Mouse (Mus musculus): Measurements from ENCODE around the gene Ndufa7. TPM values are rescaled to one million over a fixed set of nuclear protein-coding genes. Genes with fewer than 3 reads are reported as not detected.
A peak's percentile ranks its signal among the peaks of the same experiment; 100 is the strongest.
"Not testable (repeated sequence)": the region's sequence is repeated elsewhere in the genome, so short reads cannot be mapped to it uniquely, and the experiment has no call there.

Ndufa7 gene
- polyA plus RNA-seq, 1 experiment from 2014 or later: 311 TPM

- Histone ChIP-seq H3K27ac (no peak within 1 kb of the TSS; the same call in 1 of the 2 replicates), H3K4me2 (peak within 1 kb of the TSS; percentile 87), H3K4me1 (peaks cover 37% of the 10 kb centered on the region), H3K9ac (peak within 1 kb of the TSS; percentile 72), H3K27me3 (replicated peaks) (no peaks in the 10 kb centered on the region), H3K9me3 (replicated peaks) (no peaks in the 10 kb centered on the region), H3K36me3 (peaks cover 22% of the 10 kb centered on the region), H3K4me3 (peak within 1 kb of the TSS; percentile 74)
- ATAC-seq: peak; percentile 88
- under 1% methylated on average over 45 of the region's 45 CpGs for WGBS (ENCODE audit: insufficient replicate concordance)
Measured at GRCm38 (mm10) chr17:33842966-33843795, 18.8 kb downstream of the Ndufa7 start, which contains the start of gene Cd320. TSS of gene Cd320 (plus strand) at chr17:33843091.

GRCm38 (mm10) chr17:33844196-33844595 is 19.8 kb downstream of the Ndufa7 start:
- Histone ChIP-seq H3K9me3 (replicated peaks) (no peaks in the 10 kb centered on the region), H3K4me3 (no peak overlapping the region), H3K4me2 (peak overlapping the region; percentile 87), H3K36me3 (peaks cover 16% of the 10 kb centered on the region), H3K4me1 (peaks cover 37% of the 10 kb centered on the region), H3K27ac (no peak overlapping the region), H3K27me3 (replicated peaks) (no peaks in the 10 kb centered on the region), H3K9ac (no peak overlapping the region)
- 65% methylated on average over 1 of the region's 1 CpGs for WGBS (ENCODE audit: insufficient replicate concordance)
- ATAC-seq: no peak

GRCm38 (mm10) chr17:33848139-33848538 is 23.8 kb downstream of the Ndufa7 start:
- Histone ChIP-seq H3K27ac (no peak overlapping the region), H3K36me3 (peaks cover 18% of the 10 kb centered on the region), H3K27me3 (replicated peaks) (no peaks in the 10 kb centered on the region), H3K9me3 (replicated peaks) (no peaks in the 10 kb centered on the region), H3K9ac (no peak overlapping the region), H3K4me1 (peaks cover 26% of the 10 kb centered on the region), H3K4me2 (no peak overlapping the region), H3K4me3 (no peak overlapping the region)
- WGBS (ENCODE audit: insufficient replicate concordance): 60% methylated on average over 8 of the region's 8 CpGs
- ATAC-seq: no peak

- H3K36me3 ChIP-seq: peaks cover 18% of the 10 kb centered on the region
- no peak overlapping the region for H3K27ac ChIP-seq
- no peak overlapping the region for H3K9ac ChIP-seq
- 0 out of 2 replicates have a peak, but pooled peaks cover 2% of the 10 kb centered on the region for H3K4me1 ChIP-seq
- no peaks in the 10 kb centered on the region for H3K9me3 ChIP-seq (replicated peaks)
- WGBS (ENCODE audit: insufficient replicate concordance): 33% methylated on average over 1 of the region's 1 CpGs
- ATAC-seq: peak; percentile 58
- H3K4me3 ChIP-seq: no peak overlapping the region
- no peak overlapping the region for H3K4me2 ChIP-seq
- no peaks in the 10 kb centered on the region for H3K27me3 ChIP-seq (replicated peaks)
Measured at GRCm38 (mm10) chr17:33851331-33851730, 27.0 kb downstream of the Ndufa7 start.

GRCm38 (mm10) chr17:33857816-33858215 is 33.4 kb downstream of the Ndufa7 start:
- WGBS (ENCODE audit: insufficient replicate concordance): 73% methylated on average over 4 of the region's 4 CpGs
- Histone ChIP-seq H3K4me1 (no peaks in the 10 kb centered on the region), H3K27me3 (replicated peaks) (no peaks in the 10 kb centered on the region), H3K9ac (no peak overlapping the region), H3K4me3 (no peak overlapping the region), H3K4me2 (no peak overlapping the region), H3K36me3 (no peaks in the 10 kb centered on the region), H3K9me3 (replicated peaks) (peaks cover 6% of the 10 kb centered on the region; the same call in 1 of the 2 replicates), H3K27ac (no peak overlapping the region)
- ATAC-seq: no peak

GRCm38 (mm10) chr17:33865330-33866030 is 41.1 kb downstream of the Ndufa7 start:
- Histone ChIP-seq H3K9me3 (replicated peaks) (no peaks in the 10 kb centered on the region), H3K4me3 (0 out of 2 replicates have a peak overlapping the region, but pooled peaks have one; percentile 2), H3K4me1 (peaks cover 9% of the 10 kb centered on the region), H3K27me3 (replicated peaks) (no peaks in the 10 kb centered on the region), H3K27ac (no peak overlapping the region), H3K36me3 (no peaks in the 10 kb centered on the region), H3K4me2 (peak overlapping the region; percentile 47), H3K9ac (no peak overlapping the region)
- 13% methylated on average over 9 of the region's 9 CpGs for WGBS (ENCODE audit: insufficient replicate concordance)
- ATAC-seq: peak; percentile 40; the same call in 1 of the 2 replicates

- ATAC-seq; H3K9me3 ChIP-seq (replicated peaks); H3K4me3 ChIP-seq; H3K9ac ChIP-seq; H3K27ac ChIP-seq; H3K4me1 ChIP-seq; H3K4me2 ChIP-seq; H3K27me3 ChIP-seq (replicated peaks): not testable (repeated sequence)
- H3K36me3 ChIP-seq: peaks cover 39% of the 10 kb centered on the region
- WGBS (ENCODE audit: insufficient replicate concordance): 83% methylated on average over 6 of the region's 12 CpGs
Measured at GRCm38 (mm10) chr17:33873537-33873936, 49.2 kb downstream of the Ndufa7 start, which contains the start of gene Gm7029. TSS of gene Gm7029 (plus strand) at chr17:33873837.

- WGBS (ENCODE audit: insufficient replicate concordance): 84% methylated on average over 11 of the region's 11 CpGs
Measured at GRCm38 (mm10) chr17:33874411-33874810, 50.0 kb downstream of the Ndufa7 start.

GRCm38 (mm10) chr17:33875797-33876196 is 51.4 kb downstream of the Ndufa7 start:
- 0 out of 2 replicates have a peak, but pooled peaks have one; percentile 24 for ATAC-seq
- H3K27me3 ChIP-seq (replicated peaks); H3K4me1 ChIP-seq; H3K27ac ChIP-seq; H3K4me3 ChIP-seq; H3K9me3 ChIP-seq (replicated peaks); H3K4me2 ChIP-seq; H3K9ac ChIP-seq: not testable (repeated sequence)
- H3K36me3 ChIP-seq: peaks cover 61% of the 10 kb centered on the region
- WGBS (ENCODE audit: insufficient replicate concordance): 72% methylated on average over 5 of the region's 5 CpGs

More at GRCm38 (mm10) chr17:33874411-33874810, 50.0 kb downstream of the Ndufa7 start:
- no peak overlapping the region for H3K4me2 ChIP-seq
- H3K27me3 ChIP-seq (replicated peaks): no peaks in the 10 kb centered on the region
- no peaks in the 10 kb centered on the region for H3K4me1 ChIP-seq
- H3K9me3 ChIP-seq (replicated peaks): no peaks in the 10 kb centered on the region
- H3K36me3 ChIP-seq: peaks cover 48% of the 10 kb centered on the region
- H3K4me3 ChIP-seq: no peak overlapping the region
- H3K27ac ChIP-seq: no peak overlapping the region
- no peak for ATAC-seq
- no peak overlapping the region for H3K9ac ChIP-seq

GRCm38 (mm10) chr17:33884320-33884719 is 59.9 kb downstream of the Ndufa7 start:
- not testable (repeated sequence) for H3K9me3 ChIP-seq (replicated peaks); H3K9ac ChIP-seq; H3K4me2 ChIP-seq; H3K27me3 ChIP-seq (replicated peaks); ATAC-seq; H3K4me3 ChIP-seq; H3K27ac ChIP-seq
- 95% methylated on average over 10 of the region's 11 CpGs for WGBS (ENCODE audit: insufficient replicate concordance)
- H3K36me3 ChIP-seq: peaks cover 82% of the 10 kb centered on the region
- peaks cover 20% of the 10 kb centered on the region for H3K4me1 ChIP-seq

- peaks cover 24% of the 10 kb centered on the region for H3K4me1 ChIP-seq
- H3K4me2 ChIP-seq: peak overlapping the region; percentile 77
- not testable (repeated sequence) for ATAC-seq; H3K27me3 ChIP-seq (replicated peaks); H3K9me3 ChIP-seq (replicated peaks)
- peak overlapping the region; percentile 49; the same call in 1 of the 2 replicates for H3K27ac ChIP-seq
- 41% methylated on average over 2 of the region's 2 CpGs for WGBS (ENCODE audit: insufficient replicate concordance)
- peak overlapping the region; percentile 93; the same call in 1 of the 2 replicates for H3K9ac ChIP-seq
- H3K4me3 ChIP-seq: peak overlapping the region; percentile 85
- peaks cover 49% of the 10 kb centered on the region for H3K36me3 ChIP-seq
Measured at GRCm38 (mm10) chr17:33887802-33888201, 63.4 kb downstream of the Ndufa7 start.
